Mouse (Mus musculus): ENCODE data around the gene Ube2c.

The Ube2c gene

DNA sequence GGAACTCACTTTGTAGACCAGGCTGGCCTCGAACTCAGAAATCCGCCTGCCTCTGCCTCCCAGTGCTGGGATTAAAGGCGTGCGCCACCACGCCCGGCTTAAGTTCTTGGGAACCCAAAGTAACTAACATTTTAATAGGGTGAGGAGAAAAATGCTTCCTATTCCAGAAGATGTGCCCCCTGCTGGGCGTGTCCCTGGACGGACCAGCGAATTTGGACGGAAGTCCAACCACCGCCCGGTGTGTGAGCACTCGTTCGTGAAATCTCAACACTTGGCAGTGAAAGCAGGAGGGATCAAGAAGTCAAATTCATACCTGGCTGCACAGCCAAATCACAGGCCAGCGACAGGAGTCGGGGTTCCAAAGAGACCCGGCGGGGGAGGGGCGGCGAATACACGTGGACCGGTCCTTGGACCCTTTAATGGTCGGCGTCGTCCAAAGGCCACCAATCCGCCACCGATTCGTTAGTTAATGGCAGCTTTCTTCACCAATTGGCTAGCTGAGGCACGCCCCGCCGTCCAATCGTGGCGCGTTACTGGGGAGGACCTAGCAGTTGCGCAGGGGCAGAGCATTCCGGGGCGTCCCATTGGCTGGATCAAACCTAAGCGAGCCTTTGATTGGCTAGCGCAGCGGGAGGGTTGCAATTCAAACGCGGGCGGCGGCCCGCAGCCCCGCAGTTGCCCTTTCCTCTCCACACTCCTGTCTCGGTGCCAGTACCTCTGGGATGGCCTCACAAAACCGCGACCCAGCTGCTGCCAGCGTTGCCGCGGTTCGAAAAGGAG lies at the start of gene Ube2c:
Ube2c (plus strand) TSS at position 641 of the 780 bp plus-strand sequence.
- DNase-seq (ENCODE audit: low spot score in 2 of 2): peak; percentile 96 to 98

DNA sequence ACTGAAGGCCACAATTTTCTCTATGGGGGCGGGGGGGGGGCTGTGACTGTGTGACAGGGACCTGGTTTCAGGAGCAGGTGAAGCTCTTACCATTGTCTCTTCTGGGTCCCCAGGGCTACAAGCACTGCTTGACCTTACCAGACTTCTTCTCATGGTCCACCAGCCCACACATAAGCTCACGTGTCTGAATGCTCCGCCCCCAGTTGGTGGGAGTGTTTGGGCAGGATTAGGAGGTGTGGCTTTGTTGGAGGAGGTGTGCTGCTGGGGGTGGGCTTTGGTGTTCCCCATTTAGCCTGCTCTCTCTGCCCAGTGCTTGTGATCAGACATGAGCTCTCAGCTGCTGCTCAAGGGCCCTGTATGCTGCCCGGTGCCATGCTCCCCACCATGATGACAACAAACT lies 46.4 kb upstream of the Ube2c start:
- no peak for DNase-seq (ENCODE audit: low spot score in 2 of 2)

DNA sequence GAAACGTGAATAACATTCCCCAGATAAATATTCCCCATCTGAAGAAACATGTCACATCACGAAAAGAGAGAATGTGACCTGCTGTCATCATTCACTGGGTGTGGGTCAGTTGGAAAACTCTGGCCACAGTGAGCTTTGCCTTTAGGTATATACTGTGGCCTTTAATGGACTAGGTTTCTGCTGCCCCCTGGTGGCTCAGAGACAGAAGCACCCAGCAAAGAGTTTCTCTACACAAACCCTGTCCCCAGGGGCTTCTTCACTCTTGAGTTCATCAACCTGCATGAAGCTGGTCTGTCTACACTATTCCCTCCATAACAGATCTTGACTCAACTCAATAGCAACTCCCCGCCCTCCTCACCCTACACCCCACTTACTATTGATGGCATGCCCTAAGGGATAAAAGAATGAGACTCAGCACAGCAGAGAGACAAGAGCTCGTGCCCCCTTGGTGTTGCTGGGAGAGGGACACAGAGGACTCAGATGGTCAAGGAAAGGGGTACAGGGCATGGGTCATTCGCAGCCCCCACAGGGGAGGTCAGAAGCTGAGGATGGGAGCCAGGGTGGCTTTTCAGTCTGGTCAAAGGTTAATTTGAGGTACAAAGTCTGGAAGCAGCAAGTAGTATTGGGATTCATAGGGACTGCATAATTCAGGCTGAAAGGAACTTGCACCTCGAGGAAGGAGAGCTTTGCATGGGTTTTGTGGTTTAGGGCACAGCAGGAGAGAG lies 43.6 kb upstream of the Ube2c start:
- DNase-seq (ENCODE audit: low spot score in 2 of 2): peak; percentile 32 to 44

DNA sequence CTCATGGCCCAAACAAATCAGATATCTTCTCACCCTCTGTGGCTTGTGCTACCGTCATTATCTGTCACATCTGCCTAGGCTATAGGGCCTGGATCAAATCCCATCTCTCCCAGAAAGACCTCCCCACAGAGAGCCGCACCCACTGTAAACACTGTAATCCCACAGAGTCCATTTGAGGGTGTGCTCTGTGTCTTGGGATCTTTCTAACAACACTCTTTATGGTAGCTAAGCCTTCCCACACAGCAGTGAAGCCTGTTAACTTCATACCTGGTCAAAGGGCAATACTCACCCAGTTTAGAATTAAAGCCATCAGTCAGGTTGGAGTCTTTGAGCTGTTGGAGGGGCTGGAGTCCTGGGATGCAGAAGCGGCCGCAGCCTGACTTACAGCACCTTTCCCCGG lies 38.0 kb upstream of the Ube2c start:
- no peak for DNase-seq (ENCODE audit: low spot score in 2 of 2)

DNA sequence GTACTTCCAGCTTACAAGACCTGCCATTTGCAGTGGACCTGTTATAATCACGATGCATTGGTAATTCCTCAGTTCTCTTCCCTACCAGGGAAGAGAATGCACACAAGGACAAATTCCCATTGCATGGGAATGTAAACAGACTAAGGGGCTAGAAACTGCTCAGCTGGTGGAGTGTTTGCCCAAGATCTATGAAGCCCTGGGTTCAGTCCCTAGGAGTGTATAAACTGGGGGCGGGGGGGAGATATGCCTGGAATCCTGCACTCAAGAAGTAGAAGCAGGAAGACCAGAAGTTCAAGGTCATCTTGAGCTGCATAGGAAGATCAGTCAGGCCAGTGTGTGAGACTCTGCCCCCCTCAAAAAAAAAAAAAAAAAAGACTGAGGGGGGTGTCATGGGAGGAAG lies 36.4 kb upstream of the Ube2c start:
- no peak for DNase-seq (ENCODE audit: low spot score in 2 of 2)

DNA sequence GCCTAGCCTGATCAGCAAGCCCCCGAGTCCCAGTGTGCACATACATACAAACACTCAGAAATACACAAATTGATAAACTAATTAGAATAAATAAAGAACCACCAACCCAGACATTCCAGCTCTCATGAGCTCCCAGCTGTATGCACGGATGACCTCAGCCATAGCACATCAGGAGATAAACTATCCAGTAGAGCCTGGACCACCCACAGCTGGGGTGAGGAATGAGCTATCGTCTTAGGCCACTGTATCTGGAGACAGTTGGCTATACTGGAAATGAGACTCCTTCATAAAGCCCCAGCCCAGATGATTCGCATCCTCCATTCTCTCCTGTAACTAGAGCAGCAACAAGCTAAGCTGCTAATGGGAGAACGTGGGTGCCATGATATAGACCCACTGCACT lies 34.9 kb upstream of the Ube2c start:
- no peak for DNase-seq (ENCODE audit: low spot score in 2 of 2)

DNA sequence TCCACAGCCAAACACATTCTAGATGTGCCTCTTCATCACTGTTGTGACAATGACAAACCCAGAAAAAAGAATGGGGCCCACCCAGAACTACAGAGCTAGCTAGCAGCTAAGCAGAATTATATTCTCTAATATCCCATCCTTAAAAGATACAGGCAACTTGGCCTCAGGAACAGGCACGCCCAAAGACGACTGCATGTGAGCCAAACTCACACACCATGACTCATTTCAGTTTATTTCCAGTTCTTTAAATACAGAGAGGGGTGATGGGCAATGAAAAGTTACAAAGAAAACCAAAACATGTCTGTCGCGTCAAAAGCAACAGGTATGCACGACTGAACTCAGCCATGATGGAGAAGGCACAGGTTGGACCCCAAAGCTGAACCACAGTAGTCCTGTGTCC lies 34.3 kb upstream of the Ube2c start:
- no peak for DNase-seq (ENCODE audit: low spot score in 2 of 2)

DNA sequence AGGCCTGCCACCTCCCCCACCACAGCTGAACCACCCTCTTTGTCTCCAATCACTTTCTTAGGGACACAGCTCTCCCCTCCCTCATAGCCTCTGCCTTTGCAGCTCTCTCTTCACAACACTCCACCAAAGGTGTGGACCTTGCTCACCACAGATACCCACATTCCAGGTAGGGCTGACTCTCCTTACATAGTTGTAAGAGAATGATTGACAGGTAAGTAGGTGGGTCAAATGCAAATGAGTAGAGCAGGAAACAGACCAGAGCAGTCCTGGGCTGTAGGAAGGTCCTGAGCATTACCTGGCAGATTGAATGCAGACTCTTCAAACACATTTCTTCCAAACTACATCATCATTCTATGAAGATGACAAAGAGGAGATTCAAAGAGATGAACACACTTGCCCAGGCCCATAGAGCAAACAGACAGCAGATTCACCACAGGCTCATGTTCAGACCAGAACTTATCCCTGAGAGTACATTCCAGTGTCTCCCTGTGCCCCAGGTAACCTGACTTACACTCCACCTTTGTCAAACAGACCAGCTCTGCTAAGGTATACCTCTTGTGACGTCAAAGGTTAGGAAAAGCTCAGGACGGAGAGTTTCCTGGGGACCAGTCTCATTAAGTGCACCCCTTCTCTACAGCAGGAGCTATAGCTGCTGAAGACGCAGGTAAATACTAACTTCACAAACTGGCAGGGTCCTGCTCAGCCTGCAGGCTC lies 32.2 kb upstream of the Ube2c start:
- no peak for DNase-seq (ENCODE audit: low spot score in 2 of 2)

DNA sequence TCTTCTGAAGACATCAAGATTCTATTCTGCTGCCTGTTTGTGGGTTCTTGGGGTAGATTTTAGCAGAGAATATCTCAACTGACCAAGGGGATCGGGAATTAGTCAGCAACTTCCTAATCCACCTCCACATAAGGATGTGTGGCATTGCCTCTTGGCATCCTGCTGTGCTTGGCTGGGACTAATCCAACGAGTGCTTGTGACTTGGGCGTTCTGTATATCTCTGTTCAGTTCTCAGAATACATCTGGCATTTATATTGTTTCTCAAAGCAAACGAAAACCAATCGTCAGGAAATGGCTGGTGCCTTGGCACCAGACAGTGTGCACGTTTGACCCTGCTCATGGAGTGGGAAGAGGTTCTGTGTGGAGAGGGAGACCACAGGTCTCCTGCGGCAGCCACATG lies 29.8 kb upstream of the Ube2c start:
- DNase-seq (ENCODE audit: low spot score in 2 of 2): no peak

DNA sequence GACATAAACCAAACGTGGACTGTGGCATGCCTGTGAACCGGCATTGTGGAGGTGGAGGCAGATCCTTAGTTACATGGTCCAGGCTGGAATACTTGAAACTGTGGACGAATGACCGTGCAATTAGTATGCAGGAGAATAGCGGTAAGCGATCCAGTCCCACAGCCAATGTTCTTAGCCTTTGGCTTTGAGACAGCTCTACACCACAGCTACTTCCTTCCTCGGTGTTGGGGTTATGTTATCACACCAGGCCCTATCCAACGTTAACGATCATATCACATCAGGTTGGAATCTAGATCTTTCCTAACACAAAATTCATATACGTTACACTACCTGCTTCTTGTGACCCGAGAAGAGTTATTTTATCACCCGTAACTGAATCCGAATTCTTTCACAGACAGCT lies 24.7 kb upstream of the Ube2c start:
- DNase-seq (ENCODE audit: low spot score in 2 of 2): no peak

DNA sequence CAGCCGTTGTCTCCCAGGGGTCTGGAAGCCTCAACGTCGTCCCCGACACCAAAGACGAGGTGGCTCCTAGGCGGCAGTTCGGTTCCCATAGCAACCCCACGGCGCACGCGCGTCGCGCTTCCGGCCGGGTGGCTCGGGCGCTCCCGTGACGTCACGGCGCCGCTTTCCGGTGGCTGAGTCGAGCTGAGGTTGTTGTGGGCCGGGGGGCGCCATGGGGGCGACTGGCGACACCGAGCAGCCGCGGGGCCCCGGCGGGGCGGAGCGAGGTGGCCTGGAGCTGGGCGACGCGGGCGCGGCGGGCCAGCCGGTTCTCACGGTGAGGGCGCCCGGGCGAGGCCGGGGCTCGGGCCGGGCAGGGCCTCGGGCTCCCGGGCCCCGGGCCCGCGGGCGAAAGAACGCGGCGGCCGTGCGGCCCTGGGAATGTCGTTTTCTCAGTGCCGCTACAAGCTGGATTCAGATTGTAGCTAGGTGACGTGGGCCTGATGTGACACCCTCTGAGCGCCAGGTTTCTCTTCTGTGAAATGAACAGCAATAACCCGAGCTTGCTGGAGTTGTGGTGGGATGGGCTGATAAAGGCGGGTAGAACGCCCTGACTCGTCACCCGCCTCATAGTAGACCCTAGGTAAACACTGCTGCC lies 23.7 kb upstream of the Ube2c start, which contains the start of the genes Wfdc3 and Dnttip1:
Wfdc3 (minus strand) TSS at position 89 of the 637 bp plus-strand sequence.
Dnttip1 (plus strand) TSS at position 141 of the 637 bp plus-strand sequence.
- DNase-seq (ENCODE audit: low spot score in 2 of 2): peak; percentile 89 to 92

DNA sequence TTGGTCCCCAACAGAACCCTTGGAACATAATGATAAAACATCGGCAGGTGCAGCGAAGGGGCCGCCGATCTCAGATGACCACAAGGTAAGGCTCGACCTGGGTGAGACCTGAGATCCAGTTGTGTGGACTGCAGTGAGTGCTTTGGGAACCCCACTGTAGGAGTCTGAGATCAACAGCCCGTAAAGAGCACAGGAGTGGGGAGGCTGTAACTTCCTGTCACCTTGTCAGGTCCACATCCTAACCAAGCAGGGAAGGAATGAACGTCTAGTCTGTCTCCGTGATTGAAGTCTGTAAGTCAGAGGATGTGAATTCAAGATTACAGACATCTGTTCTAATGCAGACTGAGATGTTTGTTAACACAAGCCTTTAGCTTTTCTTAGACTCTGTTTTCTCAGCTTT lies 23.0 kb upstream of the Ube2c start:
- no peak for DNase-seq (ENCODE audit: low spot score in 2 of 2)

DNA sequence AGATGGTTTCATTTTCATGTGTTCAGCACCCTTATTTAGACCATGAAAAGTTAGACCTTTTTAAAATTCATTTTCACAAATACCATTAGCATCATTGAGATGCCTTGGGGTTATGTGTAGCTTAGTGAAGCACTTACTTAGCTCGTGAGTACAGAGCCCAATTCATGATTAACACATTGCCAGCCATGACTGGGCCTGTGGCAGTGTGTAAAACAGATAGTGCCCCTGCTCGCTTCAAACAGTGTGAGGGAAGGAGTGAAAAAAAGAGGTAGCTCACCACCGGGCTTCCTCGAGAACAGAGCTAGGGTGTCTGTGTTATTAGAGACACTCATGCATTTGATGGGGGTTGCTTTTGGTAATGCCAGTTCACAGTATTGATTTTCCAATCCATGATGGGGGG lies 21.5 kb upstream of the Ube2c start:
- no peak for DNase-seq (ENCODE audit: low spot score in 2 of 2)

DNA sequence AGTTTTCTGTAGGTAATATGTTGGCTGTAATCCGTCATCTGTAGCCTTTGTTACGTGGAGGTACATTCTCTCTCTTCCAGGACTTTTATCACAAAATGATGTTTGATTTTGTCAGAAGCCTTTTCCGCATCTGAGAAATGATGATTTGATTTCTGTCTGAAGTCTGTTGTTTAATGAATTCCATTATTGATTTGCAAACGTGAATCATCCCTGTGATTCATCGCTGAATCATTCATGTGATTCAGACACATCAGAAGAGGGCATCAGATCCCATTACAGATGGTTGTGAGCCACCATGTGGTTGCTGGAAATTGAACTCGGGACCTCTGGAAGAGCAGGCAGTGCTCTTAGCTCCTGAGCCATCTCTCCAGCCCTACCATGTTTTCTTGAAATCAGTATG lies 20.7 kb upstream of the Ube2c start:
- DNase-seq (ENCODE audit: low spot score in 2 of 2): no peak

DNA sequence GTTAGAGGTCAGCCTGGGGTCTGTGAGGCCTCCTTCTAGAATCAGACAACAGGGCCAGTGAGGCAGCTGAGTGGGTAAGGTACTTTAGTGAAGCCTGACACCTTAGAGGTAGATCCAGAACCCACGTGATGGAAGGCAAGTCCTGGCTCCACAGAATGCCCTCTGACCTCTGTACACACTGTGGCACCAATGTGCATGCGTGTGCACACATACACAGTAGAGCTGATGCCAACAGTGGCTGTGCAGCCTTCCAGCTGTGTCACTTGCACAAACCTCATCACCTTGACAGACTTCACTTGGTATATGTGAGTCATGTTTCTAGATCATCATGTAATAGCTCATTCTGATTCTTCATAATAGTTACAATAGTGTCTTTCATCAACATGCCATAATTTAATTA lies 17.2 kb upstream of the Ube2c start:
- no peak for DNase-seq (ENCODE audit: low spot score in 2 of 2)

DNA sequence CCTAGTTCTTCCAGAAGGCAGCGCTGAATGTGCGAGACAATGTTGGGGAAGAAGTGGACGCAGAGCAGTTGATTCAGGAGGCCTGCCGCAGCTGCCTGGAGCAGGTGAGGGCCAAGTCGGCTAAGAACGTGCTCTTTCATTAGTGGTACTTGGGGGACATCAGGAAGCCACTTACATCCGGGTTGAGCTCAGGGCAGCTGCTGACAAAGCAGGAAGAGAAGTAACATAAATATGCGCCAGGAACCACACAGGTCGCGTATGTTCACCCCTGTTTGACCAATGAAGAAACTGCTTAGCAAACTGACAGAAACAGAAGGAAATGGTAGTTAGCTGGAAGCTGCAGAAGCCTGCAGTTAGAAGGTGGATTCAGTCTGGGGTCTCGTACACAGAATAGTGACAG lies 15.6 kb upstream of the Ube2c start:
- DNase-seq (ENCODE audit: low spot score in 2 of 2): no peak

DNA sequence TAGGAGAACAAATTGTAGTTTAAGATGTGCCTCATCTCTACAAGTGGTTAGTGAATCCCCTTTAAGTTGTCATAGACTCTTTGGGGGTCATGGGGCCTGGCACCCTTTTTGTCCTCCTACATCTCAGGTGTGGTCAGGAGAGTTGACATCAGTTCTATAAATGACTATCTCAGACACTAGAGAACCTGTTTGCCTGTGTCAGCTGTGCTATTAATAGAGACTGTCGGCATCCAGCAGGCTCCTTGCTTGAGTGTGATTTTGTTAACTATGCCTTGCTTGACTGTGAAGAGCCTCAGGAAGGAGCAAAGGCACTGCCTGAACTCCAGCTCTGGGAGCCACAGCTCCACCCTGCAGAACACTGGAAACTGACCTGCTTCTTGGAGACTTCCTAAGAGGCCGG lies 14.9 kb upstream of the Ube2c start:
- DNase-seq (ENCODE audit: low spot score in 2 of 2): no peak

DNA sequence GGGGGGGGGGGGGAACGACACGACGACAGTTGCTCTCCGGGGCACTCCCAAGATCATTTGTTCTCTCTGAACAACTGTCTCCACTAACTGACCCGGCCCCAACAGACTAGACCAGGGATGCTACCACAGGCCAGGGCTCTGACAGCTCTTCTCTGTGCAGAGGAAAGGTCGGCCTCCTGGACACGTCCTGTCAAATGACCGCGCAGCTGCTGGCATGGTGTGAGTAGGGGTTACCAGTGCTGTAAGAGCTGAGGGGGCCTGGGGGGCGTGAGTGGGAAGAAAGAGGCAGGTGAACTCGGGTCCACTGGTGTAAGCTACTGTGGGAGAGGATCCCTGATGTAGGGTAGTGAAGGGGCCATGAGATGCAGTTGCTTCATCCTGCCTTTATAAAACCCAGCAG lies 11.9 kb upstream of the Ube2c start:
- no peak for DNase-seq (ENCODE audit: low spot score in 2 of 2)

DNA sequence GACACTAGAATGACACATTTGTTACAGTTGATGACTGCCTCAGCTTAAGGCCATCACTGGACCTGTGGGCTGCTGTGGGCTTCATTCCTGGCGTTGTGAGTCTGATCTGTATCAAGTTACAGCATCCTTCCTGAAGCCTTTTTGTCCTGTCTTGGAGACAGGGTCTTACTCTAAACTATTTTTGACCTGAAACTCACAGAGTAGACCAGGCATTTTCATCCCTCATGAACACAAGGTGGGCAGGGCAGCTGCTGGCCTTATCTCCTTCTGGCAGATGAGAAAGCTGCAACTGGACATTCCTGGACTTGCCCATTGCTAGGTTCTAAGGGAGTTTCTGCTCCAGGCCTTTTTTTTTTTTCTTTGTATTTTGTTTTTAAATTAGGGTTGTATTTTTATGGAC lies 11.0 kb upstream of the Ube2c start:
- DNase-seq (ENCODE audit: low spot score in 2 of 2): no peak

DNA sequence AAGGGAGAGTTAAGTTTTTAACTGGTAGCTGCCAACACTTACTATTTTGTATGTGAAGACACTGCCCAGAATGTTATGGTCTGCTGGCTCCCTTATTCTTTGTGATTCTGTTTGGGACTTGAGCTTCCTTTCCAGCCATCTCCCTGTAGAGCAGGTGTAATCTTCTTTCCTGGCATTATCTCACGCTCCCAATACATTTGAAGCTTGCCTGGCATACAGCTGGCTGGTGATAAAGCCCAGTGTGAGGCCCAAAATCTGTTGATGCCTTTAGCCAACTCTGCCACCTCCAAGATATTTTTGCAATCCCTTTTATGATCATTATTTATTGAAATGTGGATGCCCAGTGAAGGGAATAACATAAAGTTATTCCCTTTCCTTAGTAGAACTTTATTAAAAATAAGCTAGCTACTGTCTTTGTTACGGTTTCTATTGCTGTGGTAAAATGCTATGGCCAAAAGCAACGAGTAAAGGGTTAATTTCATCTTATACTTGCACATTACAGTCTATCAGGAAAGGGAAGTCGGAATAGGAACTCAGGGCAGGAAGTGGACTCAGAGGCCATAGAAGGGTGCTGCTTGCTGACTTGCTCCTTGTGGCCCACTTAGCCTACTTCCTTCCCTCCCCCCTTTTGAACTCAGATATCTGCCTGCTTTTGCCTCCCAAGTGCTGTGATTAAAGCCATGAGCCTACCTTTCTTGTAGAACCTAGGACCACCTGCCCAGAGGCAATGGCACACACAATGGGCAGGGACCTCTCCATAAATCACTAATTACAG lies 9.5 kb upstream of the Ube2c start:
- no peak for DNase-seq (ENCODE audit: low spot score in 2 of 2)

DNA sequence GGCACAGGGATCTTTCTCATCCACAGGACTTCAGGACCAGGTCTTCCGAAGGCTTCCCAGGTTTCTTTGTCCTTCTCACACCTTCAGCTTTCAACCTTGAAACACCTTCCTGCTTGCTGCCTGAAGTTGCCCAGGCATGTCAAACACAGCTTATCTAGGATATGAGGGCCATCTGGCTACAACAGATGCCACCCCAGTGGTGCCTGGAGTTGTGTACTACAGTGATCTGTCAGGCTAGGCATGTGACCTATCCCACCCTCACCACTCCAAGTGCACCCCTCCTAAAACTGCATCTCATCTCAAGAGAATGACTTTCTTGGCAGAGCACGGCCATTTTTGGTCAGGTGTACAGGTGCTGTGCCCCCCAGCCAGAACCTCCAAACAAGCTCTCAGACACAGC lies 8.2 kb upstream of the Ube2c start:
- no peak for DNase-seq (ENCODE audit: low spot score in 2 of 2)
